Mouse (Mus musculus) embryonic facial prominence, embryonic 14.5 days (tissue): ENCODE data around the gene Hnrnpf. TPM values are rescaled to one million over a fixed set of nuclear protein-coding genes. Genes with fewer than 3 reads are reported as not detected.

Experiments used
- ATAC-seq: fragments of 200-750 bp; cut with Nextera tagmentation; 2 replicates; pipeline ENCODE4 v1.8.0; 2017; ENCODE audit warnings: low read depth, moderate number of reproducible peaks, moderate TSS enrichment
- DNase-seq: peaks from one replicate; pipeline ENCODE4 v3.0.0-alpha.2; 2015; ENCODE audit warnings: low spot score
- H3K27ac ChIP-seq: fragments of 300-500 bp; sonication (generic); replicated peaks from 2 replicates; pipeline ENCODE4 v1.5.1; 2014; ENCODE audit warnings: low read depth, mild to moderate bottlenecking, low read length, moderate library complexity
- H3K27me3 ChIP-seq: fragments of 300-500 bp; sonication (generic); replicated peaks from 2 replicates; pipeline ENCODE4 v1.6.1; 2014; ENCODE audit warnings: low read length; ENCODE audit not compliant: control insufficient read depth, insufficient read depth
- H3K36me3 ChIP-seq: fragments of 300-500 bp; sonication (generic); 2 replicates; pipeline ENCODE4 v1.6.1; 2014; ENCODE audit warnings: low read length, mixed read lengths; ENCODE audit not compliant: control insufficient read depth, insufficient read depth
- H3K4me1 ChIP-seq: fragments of 300-500 bp; sonication (generic); 2 replicates; pipeline ENCODE4 v1.6.1; 2014; ENCODE audit warnings: antibody characterized with exemption, low read length; ENCODE audit not compliant: control insufficient read depth, insufficient read depth
- H3K4me2 ChIP-seq: fragments of 300-500 bp; sonication (generic); 2 replicates; pipeline ENCODE4 v1.6.1; 2014; ENCODE audit warnings: low read depth, mild to moderate bottlenecking, low read length, moderate library complexity, mixed read lengths
- H3K4me3 ChIP-seq: fragments of 300-500 bp; sonication (generic); 2 replicates; pipeline ENCODE4 v1.5.1; 2014; ENCODE audit warnings: low read depth, mild to moderate bottlenecking, low read length
- H3K9ac ChIP-seq: fragments of 300-500 bp; sonication (generic); 2 replicates; pipeline ENCODE4 v1.6.1; 2014; ENCODE audit warnings: low read depth, mild to moderate bottlenecking, low read length, moderate library complexity, mixed read lengths
- H3K9me3 ChIP-seq: fragments of 300-500 bp; sonication (generic); 2 replicates; pipeline ENCODE4 v1.6.1; 2016; ENCODE audit warnings: low read length; ENCODE audit not compliant: control insufficient read depth
- WGBS: fragments of 180-500 bp; shearing (Covaris S2); extraction: QIAGEN DNeasy Blood & Tissue Kit; methylation state at CpG from one replicate; pipeline ENCODE4 v1.1.7; 2014; 5-methylcytosine and 5-hydroxymethylcytosine counted together
- polyA plus RNA-seq: library from polyadenylated mRNA; unstranded; fragments of >200 nt; fragmentation: Nextera tagmentation; extraction: Ambion mirVana; gene quantifications from 2 replicates; pipeline ENCODE4 v1.2.1, GENCODE M21; 2014

The Hnrnpf gene
- polyA plus RNA-seq, 1 experiment from 2014 or later = 583 TPM

DNA sequence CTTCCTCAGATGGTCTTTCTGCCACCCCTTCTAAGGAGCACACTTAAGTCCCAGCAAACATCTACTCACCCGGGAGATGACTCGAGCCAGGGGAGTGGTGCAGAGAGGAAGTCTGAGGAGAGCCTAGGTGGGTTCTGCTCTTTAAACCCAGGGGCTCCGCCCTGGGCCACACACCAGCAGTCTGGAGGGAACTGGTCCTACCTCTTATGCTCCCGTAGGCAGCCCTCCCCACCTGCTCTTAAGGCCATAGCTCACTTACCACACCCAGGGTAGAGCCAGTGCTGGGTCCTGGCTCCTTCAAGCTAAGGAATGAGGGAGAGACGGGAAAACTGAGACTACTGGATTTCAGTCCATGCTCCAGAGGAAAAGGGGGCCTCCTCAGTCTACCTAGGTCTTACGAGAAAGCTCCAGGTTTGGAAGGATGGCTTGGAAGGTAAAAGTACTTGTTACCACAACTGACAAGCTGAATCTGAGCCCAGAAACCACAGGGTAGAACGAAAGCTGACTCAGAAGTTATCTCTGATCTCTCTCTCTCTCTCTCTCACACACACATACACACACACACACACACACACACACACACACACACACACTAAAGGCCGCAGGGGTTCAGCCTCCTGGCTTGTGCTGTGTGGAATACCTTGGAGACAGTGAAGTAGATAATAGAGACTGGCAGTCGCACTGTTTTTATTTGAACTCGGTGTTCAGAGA is 37.3 kb downstream of the Hnrnpf start, which contains the start of gene Fxyd4:
Gene Fxyd4 (minus strand): TSS at position 471 of the 711 bp plus-strand sequence.
- Histone ChIP-seq H3K9ac (no peak within 1 kb of the TSS), H3K4me3 (no peak within 1 kb of the TSS), H3K4me2 (no peak within 1 kb of the TSS), H3K36me3 (no peaks in the 10 kb centered on the region), H3K27ac (no peak within 1 kb of the TSS), H3K4me1 (no peaks in the 10 kb centered on the region), H3K27me3 (no peaks in the 10 kb centered on the region), H3K9me3 (no peaks in the 10 kb centered on the region)
- DNase-seq (no peak), ATAC-seq (0 out of 2 replicates have a peak, but pooled peaks have one; percentile 38)
- WGBS = 80% methylated on average over 10 of the region's 10 CpGs

DNA sequence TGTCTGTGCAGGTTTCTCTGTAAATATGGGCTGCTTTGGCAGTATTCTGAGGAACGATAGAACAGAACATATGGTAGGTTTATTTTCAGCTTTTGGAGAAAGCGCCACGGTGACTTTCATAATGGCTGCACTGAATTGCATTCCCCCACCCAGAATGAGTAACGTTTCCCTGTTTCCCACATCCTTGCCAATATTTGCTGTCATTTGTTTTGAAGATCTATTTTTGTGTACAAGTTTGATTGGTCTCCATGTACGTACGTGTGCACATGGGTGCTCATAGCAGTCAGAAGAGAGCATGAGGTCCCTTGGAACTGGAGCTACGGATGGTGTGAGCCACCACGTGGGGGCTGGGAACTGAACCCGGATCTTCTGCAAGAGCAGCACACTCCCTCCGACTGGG is 38.8 kb downstream of the Hnrnpf start:
- no peak for DNase-seq
- WGBS = 90% methylated on average over 10 of the region's 10 CpGs
- no peak for ATAC-seq

DNA sequence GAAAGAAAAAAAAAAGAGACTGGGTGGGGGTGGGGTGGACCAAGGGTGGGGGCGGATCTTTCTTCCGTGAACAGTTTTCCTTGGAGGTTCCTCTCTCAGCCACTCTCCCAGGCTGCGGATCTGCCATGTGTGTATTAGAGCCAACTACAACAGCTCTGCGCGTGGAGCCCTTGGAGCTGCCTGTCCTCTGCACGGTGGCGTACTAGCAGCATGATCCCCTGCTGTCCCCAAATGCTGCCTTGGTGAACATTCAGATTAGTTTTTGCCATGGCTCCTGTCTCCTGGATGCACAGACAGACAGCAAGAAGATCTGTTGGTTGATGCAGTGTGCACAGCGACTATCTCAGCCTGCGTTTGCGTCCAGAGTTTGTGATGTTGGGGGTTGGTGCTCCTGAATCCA is 42.6 kb downstream of the Hnrnpf start:
- Histone ChIP-seq H3K27me3 (no peaks in the 10 kb centered on the region), H3K4me1 (no peaks in the 10 kb centered on the region), H3K4me3 (no peak overlapping the region), H3K9ac (no peak overlapping the region), H3K36me3 (no peaks in the 10 kb centered on the region), H3K4me2 (no peak overlapping the region), H3K27ac (no peak overlapping the region), H3K9me3 (no peaks in the 10 kb centered on the region)
- DNase-seq (no peak), ATAC-seq (no peak)
- WGBS = 80% methylated on average over 10 of the region's 10 CpGs

More for the DNA sequence above, 38.8 kb downstream of the Hnrnpf start:
- H3K4me1 ChIP-seq = no peaks in the 10 kb centered on the region
- no peak overlapping the region for H3K27ac ChIP-seq
- H3K9ac ChIP-seq = no peak overlapping the region
- H3K27me3 ChIP-seq = no peaks in the 10 kb centered on the region
- H3K4me3 ChIP-seq = no peak overlapping the region
- no peaks in the 10 kb centered on the region for H3K9me3 ChIP-seq
- no peaks in the 10 kb centered on the region for H3K36me3 ChIP-seq
- no peak overlapping the region for H3K4me2 ChIP-seq

DNA sequence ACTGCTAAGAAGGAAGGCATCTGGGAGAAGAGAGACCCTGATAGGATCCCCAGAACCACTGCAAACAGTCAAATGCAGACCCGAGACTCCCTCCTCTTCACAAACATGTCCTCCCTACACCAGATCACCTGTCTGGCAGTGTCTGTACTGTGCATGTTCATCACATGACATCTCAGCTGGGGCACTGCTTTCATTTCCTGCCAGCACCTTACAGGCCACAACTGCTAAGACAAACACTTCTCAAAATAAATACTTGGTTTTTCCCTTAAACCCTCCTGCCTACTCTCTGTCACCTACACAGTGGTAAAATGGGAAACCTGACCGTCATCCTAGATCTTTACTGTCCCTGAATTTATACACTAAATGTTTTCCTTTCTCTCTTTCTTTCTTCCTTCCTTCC is 43.8 kb downstream of the Hnrnpf start:
- H3K4me2 ChIP-seq = no peak overlapping the region
- no peaks in the 10 kb centered on the region for H3K27me3 ChIP-seq
- no peaks in the 10 kb centered on the region for H3K9me3 ChIP-seq
- H3K4me1 ChIP-seq = no peaks in the 10 kb centered on the region
- H3K9ac ChIP-seq = no peak overlapping the region
- 80% methylated on average over 2 of the region's 2 CpGs for WGBS
- H3K36me3 ChIP-seq = no peaks in the 10 kb centered on the region
- ATAC-seq = no peak
- DNase-seq = no peak
- no peak overlapping the region for H3K27ac ChIP-seq
- no peak overlapping the region for H3K4me3 ChIP-seq

DNA sequence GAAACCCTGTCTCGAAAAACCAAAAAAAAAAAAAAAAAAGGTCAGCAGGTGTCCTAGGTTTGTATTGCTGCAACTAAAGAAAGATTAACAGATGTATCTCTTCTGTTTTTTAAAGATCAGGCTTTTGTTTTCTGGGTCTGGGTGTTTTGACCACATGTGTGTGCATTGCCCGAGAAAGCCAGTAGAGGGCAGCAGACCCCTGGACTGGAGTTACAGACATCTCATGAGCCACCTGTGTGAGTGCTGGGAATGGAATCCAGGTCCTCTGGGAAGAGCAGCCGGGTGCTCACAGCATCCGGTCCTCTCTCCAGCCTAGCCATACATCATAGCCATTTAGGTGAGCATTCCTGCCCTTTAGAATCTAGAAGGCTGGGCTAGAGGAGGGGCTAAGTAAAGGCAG is 52.2 kb downstream of the Hnrnpf start:
- no peak overlapping the region for H3K27ac ChIP-seq
- 0 out of 2 replicates have a peak, but pooled peaks cover 3% of the 10 kb centered on the region for H3K9me3 ChIP-seq
- H3K27me3 ChIP-seq = no peaks in the 10 kb centered on the region
- WGBS = 87% methylated on average over 4 of the region's 4 CpGs
- H3K4me1 ChIP-seq = no peaks in the 10 kb centered on the region
- H3K9ac ChIP-seq = no peak overlapping the region
- no peak overlapping the region for H3K4me3 ChIP-seq
- DNase-seq = no peak
- no peaks in the 10 kb centered on the region for H3K36me3 ChIP-seq
- ATAC-seq = no peak
- no peak overlapping the region for H3K4me2 ChIP-seq

DNA sequence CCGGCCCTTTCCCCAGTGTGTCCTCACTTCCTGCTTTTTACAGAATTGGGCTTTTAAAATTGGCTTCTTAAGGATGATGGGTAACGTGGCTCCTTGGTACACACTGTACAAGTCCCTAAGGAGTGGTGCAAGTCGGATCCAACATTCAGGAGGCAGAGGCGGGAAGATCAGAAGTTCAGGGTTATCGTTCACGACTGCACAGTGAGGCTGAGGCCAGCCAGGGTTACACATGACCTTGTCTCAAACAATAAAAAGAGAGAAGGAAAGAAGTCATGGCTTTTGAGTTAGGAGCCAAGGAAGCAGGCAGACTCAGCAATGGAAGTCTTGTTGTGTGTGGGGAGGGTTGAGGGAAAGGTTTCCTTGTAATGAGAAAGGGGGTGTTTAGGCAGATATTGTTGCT is 56.0 kb downstream of the Hnrnpf start:
- no peak for DNase-seq
- Histone ChIP-seq H3K27me3 (no peaks in the 10 kb centered on the region), H3K9ac (no peak overlapping the region), H3K4me3 (no peak overlapping the region), H3K4me2 (no peak overlapping the region), H3K36me3 (no peaks in the 10 kb centered on the region), H3K27ac (no peak overlapping the region), H3K4me1 (no peaks in the 10 kb centered on the region), H3K9me3 (0 out of 2 replicates have a peak, but pooled peaks cover 3% of the 10 kb centered on the region)
- 70% methylated on average over 6 of the region's 6 CpGs for WGBS
- ATAC-seq = no peak

DNA sequence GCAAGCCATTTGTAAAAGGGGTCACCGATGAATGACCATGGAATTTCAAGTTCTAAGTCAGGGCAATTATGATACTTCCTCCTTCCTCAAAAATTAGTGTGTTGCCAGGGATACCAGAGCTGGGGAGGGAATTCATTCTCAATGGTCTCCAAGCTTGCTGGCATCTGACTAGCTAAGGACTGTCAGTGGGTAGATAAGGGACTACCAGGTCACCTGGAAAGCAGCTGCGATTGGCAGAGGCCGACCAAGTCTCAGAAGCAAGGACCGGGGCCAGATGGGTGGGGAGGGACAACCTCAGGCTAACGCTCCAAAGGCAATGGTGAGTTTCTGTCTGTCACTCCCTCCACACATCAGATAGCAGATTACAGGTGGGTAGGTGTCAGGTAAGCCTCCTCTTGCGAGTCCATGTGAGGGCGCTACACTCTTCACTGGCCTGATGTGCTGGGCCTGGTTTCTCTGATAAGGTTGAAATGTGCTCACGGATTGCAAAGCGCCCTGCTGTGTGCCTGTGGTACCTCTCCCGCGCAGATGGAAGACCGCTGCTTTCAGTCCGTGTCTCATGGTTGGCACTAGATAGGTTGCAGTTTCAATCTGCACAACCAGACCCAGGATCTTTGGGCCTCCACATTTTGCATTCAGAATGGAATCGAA is 56.9 kb downstream of the Hnrnpf start:
- DNase-seq (no peak), ATAC-seq (no peak)
- no peak overlapping the region for H3K4me2 ChIP-seq
- H3K27me3 ChIP-seq = no peaks in the 10 kb centered on the region
- H3K9me3 ChIP-seq = 0 out of 2 replicates have a peak, but pooled peaks cover 3% of the 10 kb centered on the region
- no peak overlapping the region for H3K9ac ChIP-seq
- H3K4me3 ChIP-seq = no peak overlapping the region
- no peak overlapping the region for H3K27ac ChIP-seq
- H3K36me3 ChIP-seq = no peaks in the 10 kb centered on the region
- WGBS = 14% methylated on average over 14 of the region's 14 CpGs
- no peaks in the 10 kb centered on the region for H3K4me1 ChIP-seq

DNA sequence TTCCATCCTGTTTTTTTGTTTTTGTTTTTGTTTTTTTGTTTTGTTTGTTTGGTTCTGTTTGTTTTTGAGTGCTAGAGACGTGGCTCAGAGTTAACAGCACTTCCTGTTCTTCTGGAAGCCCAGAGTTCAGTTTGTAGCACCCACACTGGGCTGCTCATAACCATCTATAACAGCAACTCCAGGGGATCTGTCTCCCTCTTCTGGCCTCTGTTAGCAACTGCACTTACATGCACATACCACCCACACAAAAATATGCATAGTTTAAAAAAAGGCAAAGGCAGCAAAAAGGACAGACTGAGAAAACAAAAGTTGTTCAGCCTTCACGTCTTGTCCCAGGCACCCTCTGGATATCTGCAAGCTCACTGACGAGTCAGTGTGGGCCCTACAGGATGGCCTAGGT is 63.1 kb downstream of the Hnrnpf start:
- DNase-seq (no peak), ATAC-seq (no peak)
- Histone ChIP-seq H3K27me3 (no peaks in the 10 kb centered on the region), H3K4me1 (no peaks in the 10 kb centered on the region), H3K4me2 (no peak overlapping the region), H3K9me3 (no peaks in the 10 kb centered on the region; the same call in 1 of the 2 replicates), H3K27ac (no peak overlapping the region), H3K9ac (no peak overlapping the region), H3K4me3 (no peak overlapping the region), H3K36me3 (no peaks in the 10 kb centered on the region)
- WGBS = 83% methylated on average over 3 of the region's 3 CpGs
